Mouse (Mus musculus): ENCODE data around the gene Atp6v1fnb.
A peak's percentile ranks its signal among the peaks of the same experiment; 100 is the strongest.

DNA sequence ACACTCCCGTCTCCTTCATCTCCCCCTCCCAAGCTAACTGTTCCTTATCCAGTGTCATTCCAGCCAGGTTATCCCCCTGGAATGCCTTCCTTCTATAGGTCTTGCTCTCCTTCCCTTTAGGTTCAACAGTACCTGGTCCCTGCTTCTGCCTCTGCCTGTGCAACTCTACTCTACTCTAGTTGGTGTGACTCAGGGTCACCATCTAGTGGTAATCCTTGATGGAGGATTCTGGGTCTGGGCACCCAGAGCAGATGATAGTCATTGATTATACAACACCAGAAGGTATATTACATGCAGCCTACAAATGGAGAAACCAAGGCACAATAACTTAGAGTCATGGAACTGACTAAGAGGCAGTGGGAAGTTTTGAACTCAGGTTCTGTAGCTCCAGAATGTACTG is 30.4 kb downstream of the Atp6v1fnb start:
- TF ChIP-seq CTCF (IDR thresholded peaks at IDR 0.05; ENCODE audit: borderline replicate concordance, extremely low read depth, insufficient read depth, insufficient read length) (peak; percentile 10; the same call in 1 of the 2 replicates), POLR2A (IDR thresholded peaks at IDR 0.05; ENCODE audit: borderline replicate concordance, extremely low read depth, insufficient read depth, insufficient read length, poor library complexity, severe bottlenecking) (no peak)
